In the genomic region with DNA sequence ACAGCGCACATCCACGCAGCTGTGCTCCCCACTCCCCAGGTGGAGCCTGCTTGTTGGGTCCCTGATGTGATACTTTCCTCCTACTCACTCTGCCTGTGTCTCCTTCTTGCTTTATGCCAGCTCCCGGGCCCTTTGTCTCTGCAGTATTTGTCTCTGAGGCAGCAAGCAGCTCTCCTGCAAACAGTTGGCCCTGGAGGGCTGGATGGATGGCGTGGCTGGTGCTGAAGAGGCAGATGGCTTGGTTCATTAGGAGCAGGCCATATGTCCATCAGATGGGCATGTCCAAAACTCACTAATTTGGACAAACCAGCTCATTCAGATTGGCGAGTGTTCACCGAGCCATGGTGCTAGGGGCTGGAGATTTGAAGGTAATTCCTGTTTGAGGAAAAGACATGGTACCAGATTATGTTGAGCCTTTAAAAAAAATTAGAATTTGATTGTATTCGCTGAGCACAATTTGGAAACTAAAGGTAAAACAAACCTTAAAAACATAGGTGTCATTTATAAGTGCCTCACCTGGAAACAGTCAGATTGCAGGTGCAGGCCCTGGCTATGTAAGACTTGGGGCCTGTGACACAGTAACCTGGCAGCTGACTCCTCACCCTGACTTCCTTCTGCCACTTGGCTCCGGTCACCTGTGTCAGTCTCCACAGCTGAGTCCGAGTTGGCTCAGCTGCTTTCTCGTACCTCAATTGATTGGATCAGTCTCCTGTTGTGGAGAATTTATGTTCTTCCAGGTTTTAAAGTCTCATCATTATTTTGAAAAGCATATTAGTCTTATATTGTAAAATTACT, we compare ENCODE assay signal across 18 mouse cellular contexts.
DNase-seq lines count a peak whose midpoint lies in the region; ATAC-seq and TF ChIP-seq lines count a peak whose summit lies in the region.
"Had no signal": no experiment of that assay in that cellular context is flagged by ENCODE, and none has a peak within 500 bp of the region (broad histone marks: within the 10 kb centered on the region; RNA-seq: fewer than 3 reads in every experiment).

No protein-coding gene starts in this region.

- no peaks in the 10 kb centered on the region for H3K9me3 ChIP-seq in forebrain, embryonic 16.5 days (ENCODE audit: control insufficient read depth, low read length)
- H3K9me3 ChIP-seq in forebrain, embryonic 13.5 days (replicated peaks), result no peaks in the 10 kb centered on the region
- H3K9me3 ChIP-seq in megakaryocyte, embryonic 14.5 days, result peaks cover 46% of the 10 kb centered on the region
- H3K9me3 ChIP-seq in hindbrain, postnatal 0 days (ENCODE audit: low read length), result no peaks in the 10 kb centered on the region
- H3K9me3 ChIP-seq in intestine, embryonic 16.5 days (ENCODE audit: control insufficient read depth, low read length), result no peaks in the 10 kb centered on the region
- H3K9me3 ChIP-seq: stomach, embryonic 15.5 days had no signal

- ATAC-seq in forebrain, embryonic 16.5 days, result peak; percentile 28; the same call in 1 of the 2 replicates
- ATAC-seq in forebrain, embryonic 13.5 days, result no peak
- ATAC-seq in megakaryocyte, adult 5-6 weeks (ENCODE audit: poor library complexity, severe bottlenecking), result no peak
- no peak for ATAC-seq in hindbrain, postnatal 0 days
- no peak for ATAC-seq in intestine, embryonic 16.5 days
- ATAC-seq: inflammation-experienced regulatory T-cells, adult 6 months had no signal

- H3K4me1 ChIP-seq in forebrain, embryonic 16.5 days (replicated peaks; ENCODE audit: control insufficient read depth, insufficient read depth, low read length), result no peaks in the 10 kb centered on the region
- H3K4me1 ChIP-seq in forebrain, embryonic 13.5 days, result no peaks in the 10 kb centered on the region
- no peaks in the 10 kb centered on the region for H3K4me1 ChIP-seq in megakaryocyte, embryonic 14.5 days
- peaks cover 17% of the 10 kb centered on the region for H3K4me1 ChIP-seq in cerebellum, adult 2 months (ENCODE audit: control insufficient read depth, insufficient read depth, low read length)
- no peaks in the 10 kb centered on the region for H3K4me1 ChIP-seq in hindbrain, postnatal 0 days (ENCODE audit: insufficient read depth, low read length)
- H3K4me1 ChIP-seq in intestine, embryonic 16.5 days (ENCODE audit: control insufficient read depth, insufficient read depth, low read length), result no peaks in the 10 kb centered on the region
- H3K4me1 ChIP-seq: stomach, embryonic 15.5 days had no signal

- no peak for TF ChIP-seq POLR2A in cerebellum, adult 2 months (IDR thresholded peaks at IDR 0.05; ENCODE audit: borderline replicate concordance, insufficient read depth, low read length)

- H3K9ac ChIP-seq in forebrain, embryonic 16.5 days (replicated peaks; ENCODE audit: low read depth, low read length), result no peak overlapping the region
- H3K9ac ChIP-seq in forebrain, embryonic 13.5 days, result no peak overlapping the region
- H3K9ac ChIP-seq in hindbrain, postnatal 0 days (replicated peaks; ENCODE audit: low read length), result no peak overlapping the region
- no peak overlapping the region for H3K9ac ChIP-seq in intestine, embryonic 16.5 days (ENCODE audit: low read depth, low read length)
- H3K9ac ChIP-seq: stomach, embryonic 15.5 days had no signal

- DNase-seq in cerebellum, adult 2 months, result peak; percentile 88 to 96
- DNase-seq in hindbrain, postnatal 0 days (ENCODE audit: low spot score), result peak; percentile 61
- DNase-seq in lung, postnatal 4 days, result no peak
- DNase-seq: adrenal gland, adult 8-10 months; heart, adult 2 months; kidney, adult 9 months; kidney, postnatal 36 days; lung, adult 18-20 months; midbrain, embryonic 14.5 days; thymus, adult 2 months had no signal

- TF ChIP-seq CTCF in cerebellum, adult 2 months (IDR thresholded peaks at IDR 0.05; ENCODE audit: borderline replicate concordance, insufficient read depth, low read depth, low read length), result no peak
- no peak for TF ChIP-seq CTCF in hindbrain, postnatal 0 days (IDR thresholded peaks at IDR 0.05; ENCODE audit: low read depth)

- H3K4me3 ChIP-seq in forebrain, embryonic 16.5 days (replicated peaks; ENCODE audit: low read length), result no peak overlapping the region
- no peak overlapping the region for H3K4me3 ChIP-seq in forebrain, embryonic 13.5 days
- H3K4me3 ChIP-seq in megakaryocyte, embryonic 14.5 days (replicated peaks), result peak overlapping the region; percentile 5
- H3K4me3 ChIP-seq in cerebellum, adult 2 months (replicated peaks; ENCODE audit: insufficient read depth, low read depth, low read length), result no peak overlapping the region
- no peak overlapping the region for H3K4me3 ChIP-seq in hindbrain, postnatal 0 days (ENCODE audit: low read length)
- H3K4me3 ChIP-seq in intestine, embryonic 16.5 days (ENCODE audit: low read length), result no peak overlapping the region
- H3K4me3 ChIP-seq: heart, adult 2 months; stomach, embryonic 15.5 days had no signal

- H3K4me2 ChIP-seq in forebrain, embryonic 16.5 days (ENCODE audit: low read length), result no peak overlapping the region
- no peak overlapping the region for H3K4me2 ChIP-seq in forebrain, embryonic 13.5 days
- H3K4me2 ChIP-seq in hindbrain, postnatal 0 days (ENCODE audit: low read depth, low read length), result no peak overlapping the region
- H3K4me2 ChIP-seq in intestine, embryonic 16.5 days (ENCODE audit: low read depth, low read length), result no peak overlapping the region
- H3K4me2 ChIP-seq: stomach, embryonic 15.5 days had no signal

- H3K36me3 ChIP-seq in forebrain, embryonic 16.5 days (ENCODE audit: control insufficient read depth, insufficient read depth), result no peaks in the 10 kb centered on the region
- no peaks in the 10 kb centered on the region for H3K36me3 ChIP-seq in forebrain, embryonic 13.5 days (ENCODE audit: poor library complexity, severe bottlenecking)
- no peaks in the 10 kb centered on the region for H3K36me3 ChIP-seq in megakaryocyte, embryonic 14.5 days (replicated peaks; ENCODE audit: low read length)
- H3K36me3 ChIP-seq in hindbrain, postnatal 0 days (ENCODE audit: insufficient read depth, low read length), result no peaks in the 10 kb centered on the region
- no peaks in the 10 kb centered on the region for H3K36me3 ChIP-seq in intestine, embryonic 16.5 days (ENCODE audit: control insufficient read depth, insufficient read depth, low read length)
- H3K36me3 ChIP-seq: stomach, embryonic 15.5 days had no signal

- H3K27me3 ChIP-seq in forebrain, embryonic 16.5 days (replicated peaks; ENCODE audit: control insufficient read depth, insufficient read depth, low read length), result no peaks in the 10 kb centered on the region
- H3K27me3 ChIP-seq in forebrain, embryonic 13.5 days, result no peaks in the 10 kb centered on the region
- H3K27me3 ChIP-seq in megakaryocyte, embryonic 14.5 days (replicated peaks), result no peaks in the 10 kb centered on the region
- no peaks in the 10 kb centered on the region for H3K27me3 ChIP-seq in cerebellum, adult 2 months (ENCODE audit: control insufficient read depth, insufficient read depth, low read length)
- H3K27me3 ChIP-seq in hindbrain, postnatal 0 days (ENCODE audit: insufficient read depth, low read length), result no peaks in the 10 kb centered on the region
- no peaks in the 10 kb centered on the region for H3K27me3 ChIP-seq in intestine, embryonic 16.5 days (replicated peaks; ENCODE audit: control insufficient read depth, insufficient read depth, low read length)
- H3K27me3 ChIP-seq: CH12.LX; stomach, embryonic 15.5 days had no signal

- H3K27ac ChIP-seq in forebrain, embryonic 16.5 days (ENCODE audit: low read length), result no peak overlapping the region
- H3K27ac ChIP-seq in forebrain, embryonic 13.5 days, result no peak overlapping the region
- peak overlapping the region; percentile 36; the same call in 1 of the 2 replicates for H3K27ac ChIP-seq in cerebellum, adult 2 months (ENCODE audit: insufficient read depth, low read length)
- peak overlapping the region; percentile 18; the same call in 1 of the 2 replicates for H3K27ac ChIP-seq in hindbrain, postnatal 0 days
- no peak overlapping the region for H3K27ac ChIP-seq in intestine, embryonic 16.5 days (ENCODE audit: low read length)
- H3K27ac ChIP-seq: heart, adult 2 months; stomach, embryonic 15.5 days had no signal

- 80% methylated on average over 10 of the region's 10 CpGs for WGBS in forebrain, embryonic 16.5 days
- 85% methylated on average over 10 of the region's 10 CpGs for WGBS in forebrain, embryonic 13.5 days
- 15% methylated on average over 10 of the region's 10 CpGs for WGBS in cerebellum, adult 2 months
- WGBS in hindbrain, postnatal 0 days, result 65% methylated on average over 10 of the region's 10 CpGs
- WGBS in intestine, embryonic 16.5 days, result 90% methylated on average over 10 of the region's 10 CpGs

Comparison
In these comparisons a context has a peak if more than half of its experiments do, and no peak if none do; other contexts are left out.
1. H3K27ac ChIP-seq: peak in cerebellum, adult 2 months (single experiment) and hindbrain, postnatal 0 days (single experiment); none in forebrain, embryonic 16.5 days (single experiment), forebrain, embryonic 13.5 days (single experiment) and intestine, embryonic 16.5 days (single experiment).
2. DNase-seq: peak in cerebellum, adult 2 months (2 of 2) and hindbrain, postnatal 0 days (single experiment); none in lung, postnatal 4 days (0 of 2).